Mouse (Mus musculus) CD4-positive, CD25-positive, alpha-beta regulatory T cell (primary cell): ENCODE results near the gene Zfp575. TPM values are rescaled to one million over a fixed set of nuclear protein-coding genes. Genes with fewer than 3 reads are reported as not detected.

Experiments used
- polyA plus RNA-seq: library from polyadenylated mRNA; unstranded; fragments of 100-300 nt; shearing (Covaris generic); gene quantifications from one replicate; pipeline ENCODE4 v1.2.1, GENCODE M21; 2017

Gene Zfp575
- polyA plus RNA-seq: 0.47 TPM

DNA sequence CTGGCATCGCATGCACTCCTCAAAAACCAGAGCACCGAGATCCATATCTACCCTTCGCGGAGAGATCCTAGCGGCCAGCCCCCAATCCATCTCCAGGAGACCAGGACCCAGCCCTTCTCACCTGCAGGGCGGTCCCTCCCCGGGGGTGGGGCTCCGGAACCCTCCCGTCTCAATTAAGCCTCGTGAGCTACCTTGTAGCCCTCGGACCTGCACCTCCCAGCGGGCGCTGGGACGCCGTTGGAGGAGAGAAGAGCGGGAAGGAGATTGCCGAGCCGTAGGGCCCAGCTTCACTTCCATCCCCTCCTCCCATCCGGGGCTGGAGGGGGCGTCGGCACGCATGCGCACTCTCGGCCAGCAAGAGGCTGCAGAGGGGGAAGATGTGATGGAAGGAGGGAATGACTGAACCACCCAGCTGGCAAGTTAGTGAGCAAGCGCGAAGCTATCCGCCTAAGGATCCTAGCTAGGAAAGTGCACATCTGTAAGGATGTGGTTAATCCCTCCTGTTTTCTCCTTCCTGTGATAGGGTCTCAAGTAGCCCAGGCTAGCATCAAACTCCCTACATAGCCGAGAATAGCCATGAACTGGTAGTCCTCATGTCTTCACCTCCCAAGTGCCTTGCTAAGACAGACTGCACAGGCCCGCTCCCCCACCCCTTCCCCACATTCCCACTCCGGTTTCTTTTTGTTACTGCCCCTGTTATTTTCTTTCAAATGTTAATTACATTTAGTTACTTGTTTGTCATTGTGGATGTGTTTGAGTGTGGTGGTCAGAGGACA, at the start of gene Zfp575, which contains the start of gene Ethe1:
Gene Zfp575 (minus strand): TSS at position 312 of the 776 bp plus-strand sequence.
Gene Ethe1 (plus strand): TSS at position 214 of the 776 bp plus-strand sequence.

GRCm38 (mm10) chr7:24636264-24636663, 48.8 kb upstream of the Zfp575 start, which contains the start of gene Lypd3:
Gene Lypd3, plus strand, starts transcription at chr7:24636550.

GRCm38 (mm10) chr7:24610144-24610878, 22.9 kb upstream of the Zfp575 start, which contains the start of gene Phldb3:
Gene Phldb3, plus strand, starts transcription at chr7:24610763.

DNA sequence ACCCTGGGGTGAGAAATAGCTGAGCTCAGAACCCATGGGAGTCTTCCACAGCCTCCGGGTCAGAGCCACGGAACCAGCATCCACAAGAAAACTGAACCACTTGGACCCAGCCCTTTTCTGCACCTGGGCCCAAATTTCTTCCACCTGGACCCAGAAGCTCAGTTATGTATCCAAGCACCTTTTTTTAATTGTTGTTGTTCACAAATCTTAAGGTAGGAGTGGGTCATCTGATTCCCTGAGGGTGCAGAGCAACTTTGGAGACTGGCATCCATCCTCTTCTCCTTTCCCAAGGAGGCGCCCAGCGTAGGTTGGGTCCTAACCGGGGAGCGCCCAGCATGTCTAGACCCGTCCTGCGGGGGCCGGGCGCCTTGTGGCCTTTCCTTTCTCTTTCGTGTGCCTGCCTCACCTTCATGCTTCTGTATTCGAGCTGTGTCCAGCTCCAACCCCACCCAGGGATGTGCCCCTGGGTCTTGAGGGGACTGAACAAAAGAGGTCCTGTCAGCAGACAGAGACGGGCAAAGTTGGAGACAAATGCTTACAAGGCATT, 41.3 kb downstream of the Zfp575 start, which contains the start of the genes Pinlyp and Xrcc1:
Gene Pinlyp (minus strand): TSS at position 51 of the 547 bp plus-strand sequence.
Gene Xrcc1 (plus strand): TSS at position 222 of the 547 bp plus-strand sequence.

Other genes starting within 250 kb of the Zfp575 start
- gene Lypd5, start 238.4 kb downstream of the Zfp575 start, polyA plus RNA-seq: not detected
- gene Kcnn4, start 217.4 kb downstream of the Zfp575 start, polyA plus RNA-seq: 397 TPM
- 66.6 TPM for gene Smg9, start 188.0 kb downstream of the Zfp575 start, polyA plus RNA-seq
- 0.41 TPM for gene Irgc1, start 135.3 kb downstream of the Zfp575 start, polyA plus RNA-seq
- 1.7 TPM for gene Plaur, start 125.2 kb downstream of the Zfp575 start, polyA plus RNA-seq
- gene Cadm4, start 105.6 kb downstream of the Zfp575 start, polyA plus RNA-seq: not detected
- gene Zfp428, start 80.6 kb downstream of the Zfp575 start, polyA plus RNA-seq: 2.2 TPM
- not detected for gene AC161166.1, start 75.2 kb downstream of the Zfp575 start, polyA plus RNA-seq
- 4.8 TPM for gene Irgq, start 57.0 kb downstream of the Zfp575 start, polyA plus RNA-seq
- gene Pinlyp, start 41.5 kb downstream of the Zfp575 start, polyA plus RNA-seq: not detected
- gene Xrcc1, start 41.4 kb downstream of the Zfp575 start, polyA plus RNA-seq: 75.0 TPM
- 19.1 TPM for gene Ethe1, start 98 bp downstream of the Zfp575 start, polyA plus RNA-seq
- 1.3 TPM for gene Phldb3, start 23.1 kb upstream of the Zfp575 start, polyA plus RNA-seq
- not detected for gene Lypd3, start 48.9 kb upstream of the Zfp575 start, polyA plus RNA-seq
- gene Tex101, start 89.0 kb upstream of the Zfp575 start, polyA plus RNA-seq: not detected
- not detected for gene BC049730, start 121.6 kb upstream of the Zfp575 start, polyA plus RNA-seq
- gene Gm4763, start 139.3 kb upstream of the Zfp575 start, polyA plus RNA-seq: not detected
- 0.53 TPM for gene Cd177, start 172.7 kb upstream of the Zfp575 start, polyA plus RNA-seq
- gene Ceacam10, start 189.6 kb upstream of the Zfp575 start, polyA plus RNA-seq: not detected